Mouse (Mus musculus) activated CD4-positive, CD25-positive, alpha-beta regulatory T cell (primary cell): ENCODE measurements around the gene Sowaha. TPM values are rescaled to one million over a fixed set of nuclear protein-coding genes. Genes with fewer than 3 reads are reported as not detected.

Experiments
- polyA plus RNA-seq, 2 experiments: library from polyadenylated mRNA; unstranded; fragments of 100-300 nt; shearing (Covaris generic); gene quantifications; one replicate each; pipeline ENCODE4 v1.2.1; 2017

Gene Sowaha
- not detected for polyA plus RNA-seq

GRCm38 (mm10) chr11:53479783-53480301, at the start of gene Sowaha, which contains the start of gene Gm9945:
Sowaha (minus strand) TSS chr11:53480274.
Gm9945 (plus strand) TSS chr11:53480166.

DNA sequence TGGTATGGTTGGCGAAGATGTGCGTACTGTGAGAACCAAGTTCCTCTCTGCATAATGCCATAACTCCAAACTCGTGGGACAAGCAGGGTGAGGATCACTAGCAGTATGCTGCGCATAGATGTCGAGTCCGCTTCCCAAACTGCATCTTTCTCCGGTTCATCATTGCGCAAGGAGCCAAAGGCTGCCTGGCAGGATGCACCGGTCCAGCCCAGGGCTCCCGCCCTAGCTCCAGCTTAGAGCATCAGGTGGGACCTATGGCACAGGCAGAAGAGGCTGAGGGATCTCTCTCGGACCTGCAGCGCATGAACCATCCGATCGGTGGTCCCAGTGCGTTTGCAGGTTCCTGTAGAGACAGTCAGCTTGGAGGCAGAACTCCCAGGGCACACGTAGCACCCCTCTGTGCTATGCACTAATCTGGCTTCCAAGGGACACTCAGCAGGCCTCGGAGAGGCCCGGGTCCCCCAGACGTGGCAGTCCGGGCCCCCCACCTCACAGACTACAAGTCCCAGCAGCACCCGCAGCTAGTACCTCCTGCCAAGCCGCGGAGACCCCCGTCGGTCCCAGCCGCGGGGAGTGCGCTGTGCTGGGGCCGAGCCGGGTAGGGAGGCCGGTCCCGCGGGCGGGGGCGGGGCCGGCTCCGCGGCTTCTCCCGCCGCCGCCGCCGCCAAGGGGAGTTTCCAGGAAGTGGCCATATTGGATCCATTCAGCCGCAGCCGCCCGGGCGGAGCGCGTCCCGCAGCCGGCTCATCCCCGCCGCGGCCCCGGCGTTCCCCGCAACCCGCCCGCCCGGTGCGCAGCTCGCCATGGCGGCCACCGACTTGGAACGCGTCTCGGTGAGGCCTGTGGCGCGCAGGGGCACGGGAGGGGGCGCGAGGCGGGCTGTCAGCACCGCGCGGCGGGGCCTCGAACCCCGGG, 39.4 kb upstream of the Sowaha start, which contains the start of gene Sept8:
Gene Sept8, plus strand, starts transcription at position 51 of the 915 bp plus-strand sequence.

GRCm38 (mm10) chr11:53469968-53470695, 9.9 kb downstream of the Sowaha start, which contains the start of gene Gm9837:
Gm9837 (minus strand) TSS chr11:53470479.

DNA sequence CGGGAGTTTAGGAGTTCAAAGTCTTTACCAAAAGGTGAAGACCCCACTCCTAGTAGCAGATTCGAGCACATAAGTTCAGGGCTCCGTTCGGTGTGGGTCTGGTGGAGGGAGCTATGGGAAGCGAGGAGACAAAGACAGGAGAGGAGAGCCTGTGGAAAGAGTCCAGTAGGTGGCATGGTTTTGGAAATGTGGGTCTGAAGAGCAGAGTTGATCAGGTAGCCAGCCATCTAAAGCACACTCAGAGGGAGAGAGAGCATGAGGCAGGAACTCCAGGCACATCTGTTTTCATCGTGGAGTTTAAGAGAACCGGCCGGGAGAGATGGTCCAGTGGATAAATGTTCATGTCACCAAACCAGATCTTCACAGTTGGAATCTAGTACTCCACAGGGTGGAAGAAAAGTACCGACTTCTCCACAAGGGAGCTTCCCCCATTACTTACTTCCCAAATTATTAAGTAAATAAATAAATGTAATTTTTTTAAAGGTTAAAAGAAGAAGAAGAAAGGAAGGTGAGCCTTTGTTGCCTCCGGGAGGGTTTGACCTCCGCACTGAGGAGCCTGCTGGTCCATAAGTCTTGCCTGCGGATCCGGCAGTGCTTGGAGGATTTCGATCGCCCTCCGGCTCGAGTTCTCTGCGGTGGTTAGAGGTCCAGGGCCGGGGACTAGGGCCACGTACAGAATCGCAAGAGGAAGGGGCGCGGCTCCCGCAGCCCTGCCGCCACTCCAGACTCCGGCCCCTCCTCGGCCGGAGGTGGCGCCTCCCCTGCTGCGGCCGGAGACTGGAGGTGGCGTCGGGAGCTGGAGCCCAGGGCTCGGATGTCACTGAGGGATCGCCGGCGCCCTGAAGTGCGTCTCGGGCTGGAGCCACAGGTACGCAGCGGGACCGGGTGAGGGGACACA, 23.4 kb downstream of the Sowaha start, which contains the start of the genes Gm10447 and Shroom1:
Gene Gm10447, minus strand, starts transcription at position 637 of the 898 bp plus-strand sequence.
Gene Shroom1, plus strand, starts transcription at position 732 of the 898 bp plus-strand sequence.

DNA sequence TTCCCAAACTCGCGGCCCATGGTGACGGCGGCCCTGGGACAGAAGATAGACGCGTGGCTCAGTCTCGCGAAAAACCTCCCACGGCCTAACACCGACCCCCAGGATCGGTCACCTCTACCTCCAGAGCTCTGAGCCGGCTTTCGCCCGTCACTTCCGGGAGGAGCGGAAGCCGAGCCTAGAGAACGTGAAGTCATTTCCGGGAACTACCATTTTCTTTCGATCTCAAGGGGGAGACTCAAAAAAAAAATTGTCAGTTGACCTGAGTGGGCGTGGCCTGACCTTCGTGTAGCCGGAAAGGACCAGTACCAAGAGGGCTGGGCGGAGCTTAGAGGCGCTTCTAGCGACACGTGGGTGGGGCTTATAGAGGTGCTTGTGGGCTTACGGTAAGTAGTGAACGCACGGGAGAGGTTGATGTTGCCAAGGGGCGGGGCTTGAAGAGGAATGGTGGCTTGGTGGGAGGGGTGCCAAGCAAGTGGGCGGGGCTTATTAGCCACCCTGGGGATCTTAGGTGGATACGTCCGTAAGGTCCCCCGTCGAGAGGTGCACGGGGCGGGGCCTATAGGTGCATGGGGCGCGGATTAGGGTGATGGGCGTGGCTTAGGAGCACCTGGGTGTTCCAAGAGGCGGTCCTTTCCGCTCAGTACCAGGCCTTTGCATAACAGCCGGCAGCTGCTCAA, 49.3 kb downstream of the Sowaha start, which contains the start of the genes Uqcrq and Gdf9:
Gene Uqcrq, minus strand, starts transcription at position 162 of the 677 bp plus-strand sequence.
Gene Gdf9, plus strand, starts transcription at position 354 of the 677 bp plus-strand sequence.

Other genes with a start within 250 kb of the Sowaha start
- gene Hspa4, start 179.8 kb downstream of the Sowaha start, polyA plus RNA-seq, result 100 to 1,000 TPM; 134 to 137 TPM
- 10 to 100 TPM; 29.4 to 35.1 TPM for gene Zcchc10, start 155.6 kb downstream of the Sowaha start, polyA plus RNA-seq
- gene Aff4, start 129.4 kb downstream of the Sowaha start, polyA plus RNA-seq, result 100 to 1,000 TPM in 1 of 2 experiments, 10 to 100 TPM in 1; 96.7 to 137 TPM
- under 1 TPM in 1 of 2 experiments, not detected in 1; 0.43 TPM for gene Leap2, start 57.1 kb downstream of the Sowaha start, polyA plus RNA-seq
- 100 to 1,000 TPM; 349 to 392 TPM for gene Uqcrq, start 49.4 kb downstream of the Sowaha start, polyA plus RNA-seq
- under 1 TPM in 1 of 2 experiments, not detected in 1; 1.00 TPM for gene Gdf9, start 49.3 kb downstream of the Sowaha start, polyA plus RNA-seq
- gene Gm10447, start 23.2 kb downstream of the Sowaha start, polyA plus RNA-seq, result under 1 TPM in 1 of 2 experiments, not detected in 1; 0.15 TPM
- gene Shroom1, start 23.1 kb downstream of the Sowaha start, polyA plus RNA-seq, result not detected
- not detected for gene Gm9837, start 9.8 kb downstream of the Sowaha start, polyA plus RNA-seq
- gene Gm9945, start 108 bp downstream of the Sowaha start, polyA plus RNA-seq, result not detected
- gene Sept8, start 39.0 kb upstream of the Sowaha start, polyA plus RNA-seq, result 1 to 10 TPM; 3.7 to 9.0 TPM
- 10 to 100 TPM in 1 of 2 experiments, 1 to 10 TPM in 1; 4.8 to 13.8 TPM for gene Kif3a, start 87.1 kb upstream of the Sowaha start, polyA plus RNA-seq
- 10 to 100 TPM in 1 of 2 experiments, 1 to 10 TPM in 1; 4.2 to 84.2 TPM for gene Il4, start 138.4 kb upstream of the Sowaha start, polyA plus RNA-seq
- gene Il13, start 154.4 kb upstream of the Sowaha start, polyA plus RNA-seq, result 1 to 10 TPM in 1 of 2 experiments, not detected in 1; 1.5 TPM
- 10 to 100 TPM; 35.8 to 42.6 TPM for gene Rad50, start 227.0 kb upstream of the Sowaha start, polyA plus RNA-seq
- gene Il5, start 240.5 kb upstream of the Sowaha start, polyA plus RNA-seq, result 1 to 10 TPM in 1 of 2 experiments, not detected in 1; 2.2 TPM